Mouse (Mus musculus): ENCODE measurements around the gene Dnajb1. TPM values are rescaled to one million over a fixed set of nuclear protein-coding genes. Genes with fewer than 3 reads are reported as not detected.
"Not testable (repeated sequence)": the region's sequence is repeated elsewhere in the genome, so short reads cannot be mapped to it uniquely, and the experiment has no call there.

Dnajb1 gene
- polyA plus RNA-seq, 1 experiment = 23.9 TPM

GRCm38 (mm10) chr8:83568755-83569154 is 39.2 kb upstream of the Dnajb1 start:
- peaks cover 5% of the 10 kb centered on the region; the same call in 1 of the 2 replicates for H3K4me1 ChIP-seq (ENCODE audit: control insufficient read depth, insufficient read depth, low read length)
- H3K4me3 ChIP-seq (replicated peaks; ENCODE audit: control insufficient read depth, low read depth, low read length) = no peak overlapping the region
- H3K27ac ChIP-seq (ENCODE audit: control insufficient read depth, insufficient read depth, low read depth, low read length, poor library complexity) = no peak overlapping the region
- TF ChIP-seq POLR2A (IDR thresholded peaks at IDR 0.05; ENCODE audit: borderline replicate concordance, control insufficient read depth, low read depth, low read length) (no peak), CTCF (IDR thresholded peaks at IDR 0.05; ENCODE audit: control insufficient read depth, insufficient read depth, low read length) (no peak)
- 72% methylated on average over 5 of the region's 5 CpGs for WGBS

- WGBS = 80% methylated on average over 4 of the region's 4 CpGs
- H3K4me3 ChIP-seq (replicated peaks; ENCODE audit: control insufficient read depth, low read depth, low read length) = no peak overlapping the region
- H3K27ac ChIP-seq (ENCODE audit: control insufficient read depth, insufficient read depth, low read depth, low read length, poor library complexity) = no peak overlapping the region
- no peak for TF ChIP-seq CTCF (IDR thresholded peaks at IDR 0.05; ENCODE audit: control insufficient read depth, insufficient read depth, low read length)
- no peak for TF ChIP-seq POLR2A (IDR thresholded peaks at IDR 0.05; ENCODE audit: borderline replicate concordance, control insufficient read depth, low read depth, low read length)
- peaks cover 6% of the 10 kb centered on the region; the same call in 1 of the 2 replicates for H3K4me1 ChIP-seq (ENCODE audit: control insufficient read depth, insufficient read depth, low read length)
Measured at GRCm38 (mm10) chr8:83569165-83569564, 38.8 kb upstream of the Dnajb1 start.

GRCm38 (mm10) chr8:83570272-83571000 is 37.6 kb upstream of the Dnajb1 start:
- WGBS = 70% methylated on average over 15 of the region's 15 CpGs
- H3K27ac ChIP-seq (ENCODE audit: control insufficient read depth, insufficient read depth, low read depth, low read length, poor library complexity) = no peak overlapping the region
- no peak overlapping the region for H3K4me3 ChIP-seq (replicated peaks; ENCODE audit: control insufficient read depth, low read depth, low read length)
- H3K4me1 ChIP-seq (ENCODE audit: control insufficient read depth, insufficient read depth, low read length) = peaks cover 6% of the 10 kb centered on the region; the same call in 1 of the 2 replicates
- TF ChIP-seq CTCF (IDR thresholded peaks at IDR 0.05; ENCODE audit: control insufficient read depth, insufficient read depth, low read length) = no peak
- TF ChIP-seq POLR2A (IDR thresholded peaks at IDR 0.05; ENCODE audit: borderline replicate concordance, control insufficient read depth, low read depth, low read length) = no peak

- H3K4me3 ChIP-seq (replicated peaks; ENCODE audit: control insufficient read depth, low read depth, low read length); H3K27ac ChIP-seq (ENCODE audit: control insufficient read depth, insufficient read depth, low read depth, low read length, poor library complexity); H3K4me1 ChIP-seq (ENCODE audit: control insufficient read depth, insufficient read depth, low read length): not testable (repeated sequence)
- 0 out of 2 replicates have a peak, but pooled peaks have one; percentile 16 for TF ChIP-seq POLR2A (IDR thresholded peaks at IDR 0.05; ENCODE audit: borderline replicate concordance, control insufficient read depth, low read depth, low read length)
- WGBS = 79% methylated on average over 5 of the region's 7 CpGs
Measured at GRCm38 (mm10) chr8:83571001-83571340, 37.0 kb upstream of the Dnajb1 start.

- Histone ChIP-seq H3K4me3 (replicated peaks; ENCODE audit: control insufficient read depth, low read depth, low read length) (peak overlapping the region; percentile 64), H3K27ac (ENCODE audit: control insufficient read depth, insufficient read depth, low read depth, low read length, poor library complexity) (no peak overlapping the region), H3K4me1 (ENCODE audit: control insufficient read depth, insufficient read depth, low read length) (peaks cover 6% of the 10 kb centered on the region; the same call in 1 of the 2 replicates)
- 89% methylated on average over 10 of the region's 10 CpGs for WGBS
- no peak for TF ChIP-seq CTCF (IDR thresholded peaks at IDR 0.05; ENCODE audit: control insufficient read depth, insufficient read depth, low read length)
- TF ChIP-seq POLR2A (IDR thresholded peaks at IDR 0.05; ENCODE audit: borderline replicate concordance, control insufficient read depth, low read depth, low read length) = no peak
Measured at GRCm38 (mm10) chr8:83571791-83572190, 36.2 kb upstream of the Dnajb1 start.

- H3K4me1 ChIP-seq (ENCODE audit: control insufficient read depth, insufficient read depth, low read length) = peaks cover 6% of the 10 kb centered on the region; the same call in 1 of the 2 replicates
- TF ChIP-seq POLR2A (IDR thresholded peaks at IDR 0.05; ENCODE audit: borderline replicate concordance, control insufficient read depth, low read depth, low read length) = no peak
- TF ChIP-seq CTCF (IDR thresholded peaks at IDR 0.05; ENCODE audit: control insufficient read depth, insufficient read depth, low read length) = no peak
- H3K4me3 ChIP-seq (replicated peaks; ENCODE audit: control insufficient read depth, low read depth, low read length) = peak overlapping the region; percentile 64
- 30% methylated on average over 5 of the region's 5 CpGs for WGBS
- H3K27ac ChIP-seq (ENCODE audit: control insufficient read depth, insufficient read depth, low read depth, low read length, poor library complexity) = peak overlapping the region; percentile 94
Measured at GRCm38 (mm10) chr8:83572246-83572812, 35.7 kb upstream of the Dnajb1 start.

- Histone ChIP-seq H3K4me3 (replicated peaks; ENCODE audit: control insufficient read depth, low read depth, low read length) (peak overlapping the region; percentile 64), H3K4me1 (ENCODE audit: control insufficient read depth, insufficient read depth, low read length) (peaks cover 5% of the 10 kb centered on the region; the same call in 1 of the 2 replicates), H3K27ac (ENCODE audit: control insufficient read depth, insufficient read depth, low read depth, low read length, poor library complexity) (peak overlapping the region; percentile 94)
- WGBS = 43% methylated on average over 18 of the region's 18 CpGs
- TF ChIP-seq CTCF (IDR thresholded peaks at IDR 0.05; ENCODE audit: control insufficient read depth, insufficient read depth, low read length) (0 out of 2 replicates have a peak, but pooled peaks have one; percentile 14), POLR2A (IDR thresholded peaks at IDR 0.05; ENCODE audit: borderline replicate concordance, control insufficient read depth, low read depth, low read length) (0 out of 2 replicates have a peak, but pooled peaks have one; percentile 55)
Measured at GRCm38 (mm10) chr8:83573140-83573875, 34.7 kb upstream of the Dnajb1 start.

Data from bone marrow, adult 2 months (tissue).